Mouse (Mus musculus) kidney, embryonic 14.5 days (tissue): ENCODE measurements at regions not wholly inside any gene's neighbourhood (a gene's known extent, or its start where the extent isn't known, plus 50 kb on each side); places are given as distances from the start of the nearest gene placed in this dataset.

Experiments
- ATAC-seq: fragments of 200-750 bp; cut with Nextera tagmentation; 2 replicates; pipeline ENCODE4 v1.8.0; 2017; ENCODE audit warnings: moderate number of reproducible peaks, mild to moderate bottlenecking, moderate TSS enrichment, moderate library complexity; ENCODE audit not compliant: low FRiP score, low TSS enrichment
- H3K27ac ChIP-seq: fragments of 300-500 bp; sonication (generic); 2 replicates; pipeline ENCODE4 v1.5.1; 2014; ENCODE audit warnings: low read depth, mild to moderate bottlenecking, low read length, moderate library complexity, mixed read lengths
- H3K27me3 ChIP-seq: fragments of 300-500 bp; sonication (generic); 2 replicates; pipeline ENCODE4 v1.6.1; 2014; ENCODE audit warnings: mild to moderate bottlenecking, low read length; ENCODE audit not compliant: control insufficient read depth, insufficient read depth
- H3K36me3 ChIP-seq: fragments of 300-500 bp; sonication (generic); 2 replicates; pipeline ENCODE4 v1.6.1; 2014; ENCODE audit warnings: low read length, mixed read lengths; ENCODE audit not compliant: control insufficient read depth, insufficient read depth
- H3K4me1 ChIP-seq: fragments of 300-500 bp; sonication (generic); 2 replicates; pipeline ENCODE4 v1.6.1; 2014; ENCODE audit warnings: low read length, mixed read lengths; ENCODE audit not compliant: control insufficient read depth, insufficient read depth
- H3K4me2 ChIP-seq: fragments of 300-500 bp; sonication (generic); replicated peaks from 2 replicates; pipeline ENCODE4 v1.6.1; 2014; ENCODE audit warnings: low read depth, mild to moderate bottlenecking, low read length
- H3K4me3 ChIP-seq: fragments of 300-500 bp; sonication (generic); 2 replicates; pipeline ENCODE4 v1.5.1; 2014; ENCODE audit warnings: mild to moderate bottlenecking, low read length
- H3K9ac ChIP-seq: fragments of 300-500 bp; sonication (generic); 2 replicates; pipeline ENCODE4 v1.6.1; 2014; ENCODE audit warnings: low read depth, mild to moderate bottlenecking, low read length, moderate library complexity
- H3K9me3 ChIP-seq: fragments of 300-500 bp; sonication (generic); 2 replicates; pipeline ENCODE4 v1.6.1; 2016; ENCODE audit warnings: low read length; ENCODE audit not compliant: control insufficient read depth
- WGBS: fragments of 180-500 bp; shearing (Covaris S2); extraction: QIAGEN DNeasy Blood & Tissue Kit; methylation state at CpG from one replicate; pipeline ENCODE4 v1.1.7; 2014; 5-methylcytosine and 5-hydroxymethylcytosine counted together

GRCm38 (mm10) chr13:32649982-32650381 is 133.8 kb downstream of the Mylk4 start:
- no peaks in the 10 kb centered on the region for H3K27me3 ChIP-seq
- no peak for ATAC-seq
- 0 out of 2 replicates have a peak, but pooled peaks cover 3% of the 10 kb centered on the region for H3K4me1 ChIP-seq
- no peak overlapping the region for H3K9ac ChIP-seq
- no peaks in the 10 kb centered on the region for H3K9me3 ChIP-seq
- no peak overlapping the region for H3K4me3 ChIP-seq
- no peak overlapping the region for H3K4me2 ChIP-seq
- H3K27ac ChIP-seq, result no peak overlapping the region
- WGBS, result 31% methylated on average over 9 of the region's 9 CpGs
- no peaks in the 10 kb centered on the region for H3K36me3 ChIP-seq

GRCm38 (mm10) chr13:32643030-32643750 is 140.6 kb downstream of the Mylk4 start:
- no peak for ATAC-seq
- no peak overlapping the region for H3K9ac ChIP-seq
- H3K4me2 ChIP-seq, result no peak overlapping the region
- no peaks in the 10 kb centered on the region for H3K27me3 ChIP-seq
- H3K36me3 ChIP-seq, result no peaks in the 10 kb centered on the region
- no peaks in the 10 kb centered on the region for H3K4me1 ChIP-seq
- no peak overlapping the region for H3K27ac ChIP-seq
- H3K9me3 ChIP-seq, result no peaks in the 10 kb centered on the region
- H3K4me3 ChIP-seq, result no peak overlapping the region
- 43% methylated on average over 5 of the region's 5 CpGs for WGBS

GRCm38 (mm10) chr13:32640941-32641340 is 142.8 kb downstream of the Mylk4 start:
- ATAC-seq, result no peak
- Histone ChIP-seq H3K4me1 (no peaks in the 10 kb centered on the region), H3K36me3 (no peaks in the 10 kb centered on the region), H3K27ac (no peak overlapping the region), H3K9me3 (no peaks in the 10 kb centered on the region), H3K4me2 (no peak overlapping the region), H3K27me3 (no peaks in the 10 kb centered on the region), H3K9ac (no peak overlapping the region), H3K4me3 (no peak overlapping the region)
- WGBS, result 87% methylated on average over 2 of the region's 2 CpGs

GRCm38 (mm10) chr13:32630122-32630732 is 153.5 kb downstream of the Mylk4 start:
- Histone ChIP-seq H3K9ac (no peak overlapping the region), H3K4me1 (no peaks in the 10 kb centered on the region), H3K27ac (no peak overlapping the region), H3K27me3 (no peaks in the 10 kb centered on the region), H3K9me3 (no peaks in the 10 kb centered on the region), H3K36me3 (no peaks in the 10 kb centered on the region), H3K4me2 (no peak overlapping the region), H3K4me3 (no peak overlapping the region)
- no peak for ATAC-seq

- Histone ChIP-seq H3K4me3 (no peak overlapping the region), H3K36me3 (no peaks in the 10 kb centered on the region), H3K9ac (no peak overlapping the region), H3K9me3 (no peaks in the 10 kb centered on the region), H3K4me2 (no peak overlapping the region), H3K27me3 (no peaks in the 10 kb centered on the region), H3K27ac (no peak overlapping the region), H3K4me1 (peaks cover 17% of the 10 kb centered on the region; the same call in 1 of the 2 replicates)
- 28% methylated on average over 6 of the region's 6 CpGs for WGBS
- no peak for ATAC-seq
These were observed 169.8 kb downstream of the Mylk4 start for GRCm38 (mm10) chr13:32613916-32614315.

- Histone ChIP-seq H3K27me3 (no peaks in the 10 kb centered on the region), H3K4me3 (no peak overlapping the region), H3K27ac (peak overlapping the region; percentile 37; the same call in 1 of the 2 replicates), H3K9ac (no peak overlapping the region), H3K4me1 (peaks cover 17% of the 10 kb centered on the region; the same call in 1 of the 2 replicates), H3K4me2 (peak overlapping the region; percentile 36), H3K36me3 (no peaks in the 10 kb centered on the region), H3K9me3 (no peaks in the 10 kb centered on the region)
- 12% methylated on average over 13 of the region's 13 CpGs for WGBS
- peak; percentile 92 for ATAC-seq
These were observed 172.0 kb downstream of the Mylk4 start for GRCm38 (mm10) chr13:32611551-32612295.

GRCm38 (mm10) chr13:32610970-32611369 is 172.8 kb downstream of the Mylk4 start:
- H3K4me2 ChIP-seq, result no peak overlapping the region
- no peaks in the 10 kb centered on the region for H3K27me3 ChIP-seq
- no peak overlapping the region for H3K4me3 ChIP-seq
- H3K9ac ChIP-seq, result no peak overlapping the region
- WGBS, result 13% methylated on average over 5 of the region's 5 CpGs
- H3K4me1 ChIP-seq, result peaks cover 17% of the 10 kb centered on the region; the same call in 1 of the 2 replicates
- H3K36me3 ChIP-seq, result no peaks in the 10 kb centered on the region
- no peaks in the 10 kb centered on the region for H3K9me3 ChIP-seq
- H3K27ac ChIP-seq, result no peak overlapping the region
- ATAC-seq, result 0 out of 2 replicates have a peak, but pooled peaks have one; percentile 11

- no peak overlapping the region for H3K27ac ChIP-seq
- no peaks in the 10 kb centered on the region for H3K27me3 ChIP-seq
- H3K9me3 ChIP-seq, result no peaks in the 10 kb centered on the region
- no peak overlapping the region for H3K4me2 ChIP-seq
- no peaks in the 10 kb centered on the region for H3K36me3 ChIP-seq
- no peak overlapping the region for H3K9ac ChIP-seq
- no peak for ATAC-seq
- H3K4me3 ChIP-seq, result no peak overlapping the region
- 68% methylated on average over 3 of the region's 3 CpGs for WGBS
- peaks cover 17% of the 10 kb centered on the region; the same call in 1 of the 2 replicates for H3K4me1 ChIP-seq
These were observed 175.3 kb downstream of the Mylk4 start for GRCm38 (mm10) chr13:32608413-32608812.
